Mouse (Mus musculus): ENCODE measurements at regions not wholly inside any gene's neighbourhood (a gene's known extent, or its start where the extent isn't known, plus 50 kb on each side); places are given as distances from the start of the nearest gene placed in this dataset.

- H3K36me3 ChIP-seq (ENCODE audit: control insufficient read depth, insufficient read depth, low read length), result no peaks in the 10 kb centered on the region
- no peak overlapping the region for H3K4me3 ChIP-seq (ENCODE audit: low read depth, low read length)
- no peak overlapping the region for H3K27ac ChIP-seq (replicated peaks; ENCODE audit: low read depth, low read length)
- ATAC-seq (ENCODE audit: insufficient number of reproducible peaks, low FRiP score, low TSS enrichment, low read depth) (no peak), DNase-seq (ENCODE audit: low spot score) (no peak)
- no peaks in the 10 kb centered on the region for H3K27me3 ChIP-seq (ENCODE audit: control insufficient read depth, insufficient read depth, low read length)
- no peaks in the 10 kb centered on the region for H3K4me1 ChIP-seq (ENCODE audit: control insufficient read depth, insufficient read depth, low read length)
- WGBS, result 73% methylated on average over 4 of the region's 4 CpGs
- H3K9ac ChIP-seq (ENCODE audit: low read length), result no peak overlapping the region
- no peak overlapping the region for H3K4me2 ChIP-seq (ENCODE audit: low read depth, severe bottlenecking)
- H3K9me3 ChIP-seq (ENCODE audit: control insufficient read depth, low read length), result no peaks in the 10 kb centered on the region
Measured at GRCm38 (mm10) chr3:41359458-41359857, 196.1 kb upstream of the Jade1 start.

- Histone ChIP-seq H3K9me3 (ENCODE audit: control insufficient read depth, low read length) (no peaks in the 10 kb centered on the region), H3K27ac (replicated peaks; ENCODE audit: low read depth, low read length) (no peak overlapping the region), H3K4me1 (ENCODE audit: control insufficient read depth, insufficient read depth, low read length) (no peaks in the 10 kb centered on the region), H3K4me2 (ENCODE audit: low read depth, severe bottlenecking) (no peak overlapping the region), H3K4me3 (ENCODE audit: low read depth, low read length) (no peak overlapping the region), H3K27me3 (ENCODE audit: control insufficient read depth, insufficient read depth, low read length) (no peaks in the 10 kb centered on the region), H3K36me3 (ENCODE audit: control insufficient read depth, insufficient read depth, low read length) (no peaks in the 10 kb centered on the region), H3K9ac (ENCODE audit: low read length) (no peak overlapping the region)
- DNase-seq (ENCODE audit: low spot score), result no peak
- ATAC-seq (ENCODE audit: insufficient number of reproducible peaks, low FRiP score, low TSS enrichment, low read depth), result no peak
- 13% methylated on average over 2 of the region's 2 CpGs for WGBS
Measured at GRCm38 (mm10) chr3:41353021-41353420, 202.5 kb upstream of the Jade1 start.

GRCm38 (mm10) chr3:41351786-41352185 lies 203.7 kb upstream of the Jade1 start:
- H3K9ac ChIP-seq (ENCODE audit: low read length), result no peak overlapping the region
- ATAC-seq (ENCODE audit: insufficient number of reproducible peaks, low FRiP score, low TSS enrichment, low read depth) (no peak), DNase-seq (ENCODE audit: low spot score) (no peak)
- H3K36me3 ChIP-seq (ENCODE audit: control insufficient read depth, insufficient read depth, low read length), result no peaks in the 10 kb centered on the region
- no peaks in the 10 kb centered on the region for H3K9me3 ChIP-seq (ENCODE audit: control insufficient read depth, low read length)
- H3K27ac ChIP-seq (replicated peaks; ENCODE audit: low read depth, low read length), result no peak overlapping the region
- 84% methylated on average over 4 of the region's 4 CpGs for WGBS
- H3K4me3 ChIP-seq (ENCODE audit: low read depth, low read length), result no peak overlapping the region
- no peak overlapping the region for H3K4me2 ChIP-seq (ENCODE audit: low read depth, severe bottlenecking)
- H3K4me1 ChIP-seq (ENCODE audit: control insufficient read depth, insufficient read depth, low read length), result no peaks in the 10 kb centered on the region
- no peaks in the 10 kb centered on the region for H3K27me3 ChIP-seq (ENCODE audit: control insufficient read depth, insufficient read depth, low read length)

GRCm38 (mm10) chr3:41351091-41351685 lies 204.3 kb upstream of the Jade1 start:
- Histone ChIP-seq H3K9me3 (ENCODE audit: control insufficient read depth, low read length) (no peaks in the 10 kb centered on the region), H3K36me3 (ENCODE audit: control insufficient read depth, insufficient read depth, low read length) (no peaks in the 10 kb centered on the region), H3K9ac (ENCODE audit: low read length) (no peak overlapping the region), H3K4me2 (ENCODE audit: low read depth, severe bottlenecking) (no peak overlapping the region), H3K4me3 (ENCODE audit: low read depth, low read length) (no peak overlapping the region), H3K4me1 (ENCODE audit: control insufficient read depth, insufficient read depth, low read length) (no peaks in the 10 kb centered on the region), H3K27me3 (ENCODE audit: control insufficient read depth, insufficient read depth, low read length) (no peaks in the 10 kb centered on the region), H3K27ac (replicated peaks; ENCODE audit: low read depth, low read length) (no peak overlapping the region)
- 91% methylated on average over 8 of the region's 8 CpGs for WGBS
- DNase-seq (ENCODE audit: low spot score), result no peak
- ATAC-seq (ENCODE audit: insufficient number of reproducible peaks, low FRiP score, low TSS enrichment, low read depth), result no peak

- H3K27ac ChIP-seq (replicated peaks; ENCODE audit: low read depth, low read length), result no peak overlapping the region
- H3K9ac ChIP-seq (ENCODE audit: low read length), result no peak overlapping the region
- ATAC-seq (ENCODE audit: insufficient number of reproducible peaks, low FRiP score, low TSS enrichment, low read depth), result no peak
- no peaks in the 10 kb centered on the region for H3K4me1 ChIP-seq (ENCODE audit: control insufficient read depth, insufficient read depth, low read length)
- H3K4me2 ChIP-seq (ENCODE audit: low read depth, severe bottlenecking), result no peak overlapping the region
- 82% methylated on average over 3 of the region's 3 CpGs for WGBS
- H3K4me3 ChIP-seq (ENCODE audit: low read depth, low read length), result no peak overlapping the region
- DNase-seq (ENCODE audit: low spot score), result no peak
- no peaks in the 10 kb centered on the region for H3K36me3 ChIP-seq (ENCODE audit: control insufficient read depth, insufficient read depth, low read length)
- H3K9me3 ChIP-seq (ENCODE audit: control insufficient read depth, low read length), result no peaks in the 10 kb centered on the region
- H3K27me3 ChIP-seq (ENCODE audit: control insufficient read depth, insufficient read depth, low read length), result no peaks in the 10 kb centered on the region
Measured at GRCm38 (mm10) chr3:41350331-41350730, 205.2 kb upstream of the Jade1 start.

- Histone ChIP-seq H3K27me3 (ENCODE audit: control insufficient read depth, insufficient read depth, low read length) (no peaks in the 10 kb centered on the region), H3K4me2 (ENCODE audit: low read depth, severe bottlenecking) (no peak overlapping the region), H3K27ac (replicated peaks; ENCODE audit: low read depth, low read length) (no peak overlapping the region), H3K9ac (ENCODE audit: low read length) (no peak overlapping the region), H3K9me3 (ENCODE audit: control insufficient read depth, low read length) (no peaks in the 10 kb centered on the region), H3K36me3 (ENCODE audit: control insufficient read depth, insufficient read depth, low read length) (no peaks in the 10 kb centered on the region), H3K4me1 (ENCODE audit: control insufficient read depth, insufficient read depth, low read length) (no peaks in the 10 kb centered on the region), H3K4me3 (ENCODE audit: low read depth, low read length) (no peak overlapping the region)
- WGBS, result 62% methylated on average over 1 of the region's 1 CpGs
- peak; percentile 52 for DNase-seq (ENCODE audit: low spot score)
- no peak for ATAC-seq (ENCODE audit: insufficient number of reproducible peaks, low FRiP score, low TSS enrichment, low read depth)
Measured at GRCm38 (mm10) chr3:41348795-41349194, 206.7 kb upstream of the Jade1 start.

- DNase-seq (ENCODE audit: low spot score) (no peak), ATAC-seq (ENCODE audit: insufficient number of reproducible peaks, low FRiP score, low TSS enrichment, low read depth) (no peak)
- Histone ChIP-seq H3K36me3 (ENCODE audit: control insufficient read depth, insufficient read depth, low read length) (no peaks in the 10 kb centered on the region), H3K4me2 (ENCODE audit: low read depth, severe bottlenecking) (no peak overlapping the region), H3K4me1 (ENCODE audit: control insufficient read depth, insufficient read depth, low read length) (no peaks in the 10 kb centered on the region), H3K9me3 (ENCODE audit: control insufficient read depth, low read length) (no peaks in the 10 kb centered on the region), H3K27me3 (ENCODE audit: control insufficient read depth, insufficient read depth, low read length) (no peaks in the 10 kb centered on the region), H3K4me3 (ENCODE audit: low read depth, low read length) (no peak overlapping the region), H3K27ac (replicated peaks; ENCODE audit: low read depth, low read length) (no peak overlapping the region), H3K9ac (ENCODE audit: low read length) (no peak overlapping the region)
- 56% methylated on average over 5 of the region's 5 CpGs for WGBS
Measured at GRCm38 (mm10) chr3:41346863-41347262, 208.7 kb upstream of the Jade1 start.

- no peaks in the 10 kb centered on the region for H3K36me3 ChIP-seq (ENCODE audit: control insufficient read depth, insufficient read depth, low read length)
- ATAC-seq (ENCODE audit: insufficient number of reproducible peaks, low FRiP score, low TSS enrichment, low read depth), result no peak
- no peak overlapping the region for H3K27ac ChIP-seq (replicated peaks; ENCODE audit: low read depth, low read length)
- H3K4me3 ChIP-seq (ENCODE audit: low read depth, low read length), result no peak overlapping the region
- H3K9me3 ChIP-seq (ENCODE audit: control insufficient read depth, low read length), result no peaks in the 10 kb centered on the region
- WGBS, result 88% methylated on average over 2 of the region's 2 CpGs
- no peaks in the 10 kb centered on the region for H3K4me1 ChIP-seq (ENCODE audit: control insufficient read depth, insufficient read depth, low read length)
- H3K27me3 ChIP-seq (ENCODE audit: control insufficient read depth, insufficient read depth, low read length), result no peaks in the 10 kb centered on the region
- no peak overlapping the region for H3K9ac ChIP-seq (ENCODE audit: low read length)
- no peak overlapping the region for H3K4me2 ChIP-seq (ENCODE audit: low read depth, severe bottlenecking)
- no peak for DNase-seq (ENCODE audit: low spot score)
Measured at GRCm38 (mm10) chr3:41343431-41343830, 212.1 kb upstream of the Jade1 start.

GRCm38 (mm10) chr3:41332481-41332880 lies 223.1 kb upstream of the Jade1 start:
- H3K36me3 ChIP-seq (ENCODE audit: control insufficient read depth, insufficient read depth, low read length), result no peaks in the 10 kb centered on the region
- no peak overlapping the region for H3K9ac ChIP-seq (ENCODE audit: low read length)
- H3K4me1 ChIP-seq (ENCODE audit: control insufficient read depth, insufficient read depth, low read length), result no peaks in the 10 kb centered on the region
- no peak overlapping the region for H3K27ac ChIP-seq (replicated peaks; ENCODE audit: low read depth, low read length)
- H3K27me3 ChIP-seq (ENCODE audit: control insufficient read depth, insufficient read depth, low read length), result no peaks in the 10 kb centered on the region
- H3K9me3 ChIP-seq (ENCODE audit: control insufficient read depth, low read length), result no peaks in the 10 kb centered on the region
- no peak overlapping the region for H3K4me3 ChIP-seq (ENCODE audit: low read depth, low read length)
- DNase-seq (ENCODE audit: low spot score), result no peak
- H3K4me2 ChIP-seq (ENCODE audit: low read depth, severe bottlenecking), result no peak overlapping the region
- ATAC-seq (ENCODE audit: insufficient number of reproducible peaks, low FRiP score, low TSS enrichment, low read depth), result no peak
- WGBS, result 70% methylated on average over 7 of the region's 7 CpGs
